Mouse (Mus musculus) liver, embryonic 11.5 days (tissue): Measurements from ENCODE around the gene 2810408A11Rik. TPM values are rescaled to one million over a fixed set of nuclear protein-coding genes. Genes with fewer than 3 reads are reported as not detected.

Experiments used
- ATAC-seq: fragments of 200-750 bp; cut with Nextera tagmentation; replicated peaks from 2 replicates; pipeline ENCODE4 v1.8.0; 2017; ENCODE audit warnings: moderate number of reproducible peaks, mild to moderate bottlenecking, moderate TSS enrichment, moderate library complexity; ENCODE audit not compliant: low FRiP score
- DNase-seq: peaks from one replicate; pipeline ENCODE4 v3.0.0-alpha.2; 2017; ENCODE audit warnings: low spot score
- H3K27ac ChIP-seq: fragments of 300-500 bp; sonication (generic); 2 replicates; pipeline ENCODE4 v1.5.1; 2014; ENCODE audit warnings: mild to moderate bottlenecking, low read depth, low read length, control low read depth
- H3K27me3 ChIP-seq: fragments of 300-500 bp; sonication (generic); replicated peaks from 2 replicates; pipeline ENCODE4 v1.6.1; 2014; ENCODE audit warnings: low read length, mixed read lengths; ENCODE audit not compliant: control insufficient read depth, insufficient read depth
- H3K36me3 ChIP-seq: fragments of 300-500 bp; sonication (generic); 2 replicates; pipeline ENCODE4 v1.6.1; 2014; ENCODE audit warnings: mild to moderate bottlenecking, low read length, moderate library complexity, mixed read lengths; ENCODE audit not compliant: control insufficient read depth, insufficient read depth
- H3K4me1 ChIP-seq: fragments of 300-500 bp; sonication (generic); replicated peaks from 2 replicates; pipeline ENCODE4 v1.6.1; 2014; ENCODE audit warnings: low read length, mixed read lengths; ENCODE audit not compliant: control insufficient read depth, insufficient read depth
- H3K4me2 ChIP-seq: fragments of 300-500 bp; sonication (generic); 2 replicates; pipeline ENCODE4 v1.6.1; 2014; ENCODE audit warnings: mild to moderate bottlenecking, control low read depth, moderate library complexity
- H3K4me3 ChIP-seq: fragments of 300-500 bp; sonication (generic); 2 replicates; pipeline ENCODE4 v1.5.1; 2014; ENCODE audit warnings: low read depth, low read length, control low read depth
- H3K9ac ChIP-seq: fragments of 300-500 bp; sonication (generic); 2 replicates; pipeline ENCODE4 v1.6.1; 2014; ENCODE audit warnings: low read depth, low read length, control low read depth
- H3K9me3 ChIP-seq: fragments of 300-500 bp; sonication (generic); 2 replicates; pipeline ENCODE4 v1.6.1; 2016; ENCODE audit warnings: low read length, inconsistent platforms, mixed read lengths; ENCODE audit not compliant: control insufficient read depth
- WGBS: fragments of 180-500 bp; shearing (Covaris S2); extraction: QIAGEN DNeasy Blood & Tissue Kit; methylation state at CpG from one replicate; pipeline ENCODE4 v1.1.7; 2014; 5-methylcytosine and 5-hydroxymethylcytosine counted together
- polyA plus RNA-seq: library from polyadenylated mRNA; unstranded; fragments of >200 nt; fragmentation: Nextera tagmentation; extraction: Ambion mirVana; gene quantifications from 2 replicates; pipeline ENCODE4 v1.2.1, GENCODE M21; 2014

Gene 2810408A11Rik
- polyA plus RNA-seq, 1 experiment from 2014 or later, result 3.2 TPM

GRCm38 (mm10) chr11:69911701-69912100, 10.9 kb upstream of the 2810408A11Rik start:
- no peak for DNase-seq
- no peaks in the 10 kb centered on the region for H3K9me3 ChIP-seq
- H3K27ac ChIP-seq, result no peak overlapping the region
- no peaks in the 10 kb centered on the region for H3K27me3 ChIP-seq
- no peak overlapping the region for H3K4me3 ChIP-seq
- peaks cover 68% of the 10 kb centered on the region for H3K36me3 ChIP-seq
- ATAC-seq, result no peak
- no peak overlapping the region for H3K9ac ChIP-seq
- 90% methylated on average over 6 of the region's 6 CpGs for WGBS
- H3K4me2 ChIP-seq, result no peak overlapping the region
- peaks cover 18% of the 10 kb centered on the region for H3K4me1 ChIP-seq

GRCm38 (mm10) chr11:69910781-69911560, 10.2 kb upstream of the 2810408A11Rik start:
- no peak overlapping the region for H3K4me3 ChIP-seq
- no peak overlapping the region for H3K4me2 ChIP-seq
- 89% methylated on average over 17 of the region's 17 CpGs for WGBS
- no peaks in the 10 kb centered on the region for H3K9me3 ChIP-seq
- H3K9ac ChIP-seq, result no peak overlapping the region
- no peaks in the 10 kb centered on the region for H3K27me3 ChIP-seq
- peaks cover 69% of the 10 kb centered on the region for H3K36me3 ChIP-seq
- peaks cover 13% of the 10 kb centered on the region for H3K4me1 ChIP-seq
- no peak overlapping the region for H3K27ac ChIP-seq
- DNase-seq (no peak), ATAC-seq (no peak)

- WGBS, result 94% methylated on average over 8 of the region's 8 CpGs
- no peak for DNase-seq
These were observed 9.4 kb upstream of the 2810408A11Rik start for GRCm38 (mm10) chr11:69910177-69910576.

GRCm38 (mm10) chr11:69909174-69909573, 8.4 kb upstream of the 2810408A11Rik start:
- no peak for ATAC-seq
- WGBS, result 90% methylated on average over 5 of the region's 5 CpGs

More at GRCm38 (mm10) chr11:69910177-69910576, 9.4 kb upstream of the 2810408A11Rik start:
- no peak overlapping the region for H3K4me3 ChIP-seq
- H3K4me2 ChIP-seq, result no peak overlapping the region
- H3K36me3 ChIP-seq, result peaks cover 71% of the 10 kb centered on the region
- ATAC-seq, result no peak
- no peak overlapping the region for H3K9ac ChIP-seq
- no peaks in the 10 kb centered on the region for H3K9me3 ChIP-seq
- H3K27me3 ChIP-seq, result no peaks in the 10 kb centered on the region
- peaks cover 5% of the 10 kb centered on the region for H3K4me1 ChIP-seq
- no peak overlapping the region for H3K27ac ChIP-seq

GRCm38 (mm10) chr11:69908645-69909044, 7.9 kb upstream of the 2810408A11Rik start:
- ATAC-seq (no peak), DNase-seq (no peak)
- Histone ChIP-seq H3K9ac (no peak overlapping the region), H3K27ac (no peak overlapping the region), H3K4me1 (no peaks in the 10 kb centered on the region), H3K4me3 (peak overlapping the region; percentile 6; the same call in 1 of the 2 replicates), H3K9me3 (no peaks in the 10 kb centered on the region), H3K27me3 (no peaks in the 10 kb centered on the region), H3K4me2 (no peak overlapping the region), H3K36me3 (peaks cover 79% of the 10 kb centered on the region)
- 95% methylated on average over 11 of the region's 11 CpGs for WGBS

More at GRCm38 (mm10) chr11:69909174-69909573, 8.4 kb upstream of the 2810408A11Rik start:
- no peak overlapping the region for H3K27ac ChIP-seq
- no peak overlapping the region for H3K4me3 ChIP-seq
- H3K27me3 ChIP-seq, result no peaks in the 10 kb centered on the region
- DNase-seq, result no peak
- H3K9me3 ChIP-seq, result no peaks in the 10 kb centered on the region
- H3K9ac ChIP-seq, result no peak overlapping the region
- H3K4me2 ChIP-seq, result no peak overlapping the region
- peaks cover 74% of the 10 kb centered on the region for H3K36me3 ChIP-seq
- H3K4me1 ChIP-seq, result no peaks in the 10 kb centered on the region

- peaks cover 57% of the 10 kb centered on the region for H3K36me3 ChIP-seq
- ATAC-seq, result no peak
These were observed 3.5 kb upstream of the 2810408A11Rik start for GRCm38 (mm10) chr11:69904311-69904710.

GRCm38 (mm10) chr11:69902972-69903371, 2.2 kb upstream of the 2810408A11Rik start:
- DNase-seq, result no peak
- no peaks in the 10 kb centered on the region for H3K27me3 ChIP-seq
- peak overlapping the region; percentile 85 for H3K4me3 ChIP-seq
- peaks cover 21% of the 10 kb centered on the region for H3K4me1 ChIP-seq
- 84% methylated on average over 13 of the region's 13 CpGs for WGBS
- H3K27ac ChIP-seq, result 0 out of 2 replicates have a peak overlapping the region, but pooled peaks have one; percentile 1
- H3K9ac ChIP-seq, result peak overlapping the region; percentile 91
- peaks cover 44% of the 10 kb centered on the region for H3K36me3 ChIP-seq
- ATAC-seq, result no peak
- H3K4me2 ChIP-seq, result peak overlapping the region; percentile 94
- H3K9me3 ChIP-seq, result no peaks in the 10 kb centered on the region

More at GRCm38 (mm10) chr11:69904311-69904710, 3.5 kb upstream of the 2810408A11Rik start:
- Histone ChIP-seq H3K4me1 (peaks cover 16% of the 10 kb centered on the region), H3K27ac (no peak overlapping the region), H3K9ac (no peak overlapping the region), H3K4me2 (no peak overlapping the region), H3K27me3 (no peaks in the 10 kb centered on the region), H3K4me3 (0 out of 2 replicates have a peak overlapping the region, but pooled peaks have one; percentile 3), H3K9me3 (no peaks in the 10 kb centered on the region)
- no peak for DNase-seq
- WGBS, result 94% methylated on average over 9 of the region's 9 CpGs

- H3K27me3 ChIP-seq, result no peaks in the 10 kb centered on the region
- peak overlapping the region; percentile 85 for H3K4me3 ChIP-seq
- H3K36me3 ChIP-seq, result peaks cover 34% of the 10 kb centered on the region
- no peaks in the 10 kb centered on the region for H3K9me3 ChIP-seq
- under 1% methylated on average over 39 of the region's 39 CpGs for WGBS
- H3K9ac ChIP-seq, result peak overlapping the region; percentile 91
- H3K27ac ChIP-seq, result peak overlapping the region; percentile 98
- H3K4me2 ChIP-seq, result peak overlapping the region; percentile 94
- peaks cover 21% of the 10 kb centered on the region for H3K4me1 ChIP-seq
- DNase-seq (peak; percentile 52), ATAC-seq (no peak)
These were observed 1.2 kb upstream of the 2810408A11Rik start for GRCm38 (mm10) chr11:69901993-69902392.
